ENCODE assay signal across 19 mouse cellular contexts in the genomic region with DNA sequence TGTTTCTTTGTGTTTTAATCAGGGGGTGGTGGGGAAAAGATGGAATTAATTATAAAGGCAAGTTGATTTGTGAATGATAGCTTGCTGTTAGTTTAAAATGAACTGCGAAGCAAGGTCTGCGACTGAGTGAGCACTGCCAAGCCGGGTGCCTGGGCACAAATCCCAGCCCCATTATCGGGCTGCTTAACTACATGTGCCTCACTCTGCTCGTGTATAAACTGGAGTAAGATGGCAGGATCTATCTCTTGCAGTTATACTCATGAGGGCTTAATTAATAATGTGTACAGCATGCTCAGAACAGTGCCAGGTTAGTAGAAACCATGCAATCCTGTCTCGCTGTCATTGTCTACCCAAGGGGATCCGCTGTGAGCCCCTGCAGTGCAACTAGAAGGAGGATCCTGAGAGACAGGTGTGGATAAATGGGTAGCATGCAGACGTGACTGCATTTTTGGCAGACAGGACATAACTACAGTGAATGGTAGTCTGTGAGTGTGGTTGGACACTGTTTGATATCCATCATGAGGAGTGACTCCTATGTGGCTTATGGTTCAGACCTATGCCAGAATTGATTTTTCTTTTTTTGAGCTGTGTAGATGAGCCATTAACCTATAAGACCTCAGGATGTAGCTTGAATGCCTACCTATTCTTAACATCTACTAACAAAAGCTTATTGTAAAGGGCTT. TPM values are rescaled to one million over a fixed set of nuclear protein-coding genes. Genes with fewer than 3 reads are reported as not detected.
DNase-seq lines count a peak whose midpoint lies in the region; TF ChIP-seq lines count a peak whose summit lies in the region.
"Had no signal": no experiment of that assay in that cellular context is flagged by ENCODE, and none has a peak within 500 bp of the region (broad histone marks: within the 10 kb centered on the region; RNA-seq: fewer than 3 reads in every experiment).

No protein-coding gene starts in this region.

- no peak overlapping the region for H3K4me3 ChIP-seq in gastrocnemius, adult 2 months
- H3K4me3 ChIP-seq: embryonic facial prominence, embryonic 12.5 days; limb, embryonic 10.5 days; liver, embryonic 15.5 days; midbrain, embryonic 13.5 days had no signal

- intact Hi-C loops in gastrocnemius, adult 2 months (cut with DNase I): no loop called here
- intact Hi-C loops in gastrocnemius, postnatal 36 days (cut with DNase I): no loop called here

- peak; percentile 21 for DNase-seq in gastrocnemius, adult 2 months
- DNase-seq in gastrocnemius, postnatal 36 days: no peak
- peak; percentile 7 for DNase-seq in layer of hippocampus, adult 11-12 months (ENCODE audit: low spot score)
- DNase-seq in layer of hippocampus, adult 9-10 months (ENCODE audit: low spot score): no peak
- DNase-seq in brain, adult 2 months (ENCODE audit: low read depth, low spot score): peak; percentile 16
- DNase-seq in heart, postnatal 4 days: peak; percentile 26
- DNase-seq in retina, embryonic 14.5 days (ENCODE audit: low spot score): no peak
- no peak for DNase-seq in kidney, postnatal 36 days
- DNase-seq: adrenal gland, postnatal 10 days; gastrocnemius, postnatal 25 days; kidney, adult 8-10 months; lung, postnatal 36 days; right cerebral cortex, postnatal 25 days had no signal

- no peak overlapping the region for H3K27ac ChIP-seq in gastrocnemius, adult 2 months
- H3K27ac ChIP-seq: embryonic facial prominence, embryonic 12.5 days; limb, embryonic 10.5 days; liver, embryonic 15.5 days; midbrain, embryonic 13.5 days had no signal

- TF ChIP-seq CTCF in gastrocnemius, adult 2 months (IDR thresholded peaks at IDR 0.05): no peak

RNA-seq across cellular contexts. Expression of a gene that starts 51.6 kb away (rescaled TPM):
- under 1 TPM; 0.05 to 0.06 TPM for total RNA-seq in gastrocnemius, adult 2 months (2021)
- not detected for total RNA-seq in gastrocnemius, postnatal 36 days (2021)
- total RNA-seq in heart, postnatal 4 days (2021): under 1 TPM; 0.05 to 0.11 TPM
- total RNA-seq: gastrocnemius, postnatal 25 days; hematopoietic stem cell, adult 5-6 weeks; neutrophil, adult 5-6 weeks had no signal

Comparison
In these comparisons a context has a peak if more than half of its experiments do, and no peak if none do; other contexts are left out.
1. DNase-seq: peak in gastrocnemius, adult 2 months (single experiment), layer of hippocampus, adult 11-12 months (single experiment), brain, adult 2 months (single experiment) and heart, postnatal 4 days (single experiment); none in gastrocnemius, postnatal 36 days (0 of 2), layer of hippocampus, adult 9-10 months (single experiment), retina, embryonic 14.5 days (single experiment) and kidney, postnatal 36 days (0 of 2).